Mouse (Mus musculus): ENCODE measurements around the gene Hoxc9.

Gene Hoxc9

GRCm38 (mm10) chr15:102976171-102976570 lies at the start of gene Hoxc9:
TSS of gene Hoxc9 (plus strand) at chr15:102976439.
- in situ Hi-C loops (cut with MboI, MseI), result no loop called here

GRCm38 (mm10) chr15:102927032-102927645 lies 49.1 kb upstream of the Hoxc9 start:
- in situ Hi-C loops (cut with MboI, MseI), result no loop called here

GRCm38 (mm10) chr15:102931706-102932358 lies 44.4 kb upstream of the Hoxc9 start:
- in situ Hi-C loops (cut with MboI, MseI), result no loop called here

GRCm38 (mm10) chr15:102934438-102934837 lies 41.8 kb upstream of the Hoxc9 start:
- in situ Hi-C loops (cut with MboI, MseI), result no loop called here

- in situ Hi-C loops (cut with MboI, MseI), result no loop called here
Observed at GRCm38 (mm10) chr15:102934897-102935296, 41.3 kb upstream of the Hoxc9 start.

GRCm38 (mm10) chr15:102936279-102936972 lies 39.8 kb upstream of the Hoxc9 start, which contains the start of gene Hoxc12:
TSS of gene Hoxc12 (plus strand) at chr15:102936757.
- in situ Hi-C loops (cut with MboI, MseI), result no loop called here

- in situ Hi-C loops (cut with MboI, MseI), result no loop called here
Observed at GRCm38 (mm10) chr15:102937036-102937666, 39.1 kb upstream of the Hoxc9 start.

GRCm38 (mm10) chr15:102939256-102940155 lies 36.7 kb upstream of the Hoxc9 start:
- in situ Hi-C loops (cut with MboI, MseI), result no loop called here

GRCm38 (mm10) chr15:102942739-102943467 lies 33.3 kb upstream of the Hoxc9 start:
- in situ Hi-C loops (cut with MboI, MseI), result no loop called here

GRCm38 (mm10) chr15:102943468-102943813 lies 32.8 kb upstream of the Hoxc9 start:
- in situ Hi-C loops (cut with MboI, MseI), result no loop called here

- in situ Hi-C loops (cut with MboI, MseI), result no loop called here
Observed at GRCm38 (mm10) chr15:102945185-102946077, 30.8 kb upstream of the Hoxc9 start.

- in situ Hi-C loops (cut with MboI, MseI), result no loop called here
Observed at GRCm38 (mm10) chr15:102947276-102947675, 29.0 kb upstream of the Hoxc9 start.

- in situ Hi-C loops (cut with MboI, MseI), result no loop called here
Observed at GRCm38 (mm10) chr15:102948842-102949241, 27.4 kb upstream of the Hoxc9 start.

GRCm38 (mm10) chr15:102949696-102950095 lies 26.5 kb upstream of the Hoxc9 start:
- in situ Hi-C loops (cut with MboI, MseI), result no loop called here

- in situ Hi-C loops (cut with MboI, MseI), result no loop called here
Observed at GRCm38 (mm10) chr15:102950877-102951276, 25.4 kb upstream of the Hoxc9 start.

GRCm38 (mm10) chr15:102953561-102953960 lies 22.7 kb upstream of the Hoxc9 start:
- in situ Hi-C loops (cut with MboI, MseI), result no loop called here

GRCm38 (mm10) chr15:102954192-102955006 lies 21.8 kb upstream of the Hoxc9 start, which contains the start of gene Hoxc11:
TSS of gene Hoxc11 (plus strand) at chr15:102954427.
- in situ Hi-C loops (cut with MboI, MseI), result no loop called here

- in situ Hi-C loops (cut with MboI, MseI), result no loop called here
Observed at GRCm38 (mm10) chr15:102955007-102955382, 21.2 kb upstream of the Hoxc9 start.
